Mouse (Mus musculus) myocyte (in vitro differentiated cells): ENCODE results near the gene Map3k1. TPM values are rescaled to one million over a fixed set of nuclear protein-coding genes. Genes with fewer than 3 reads are reported as not detected.

Experiments used
- H3K27me3 ChIP-seq: one replicate; pipeline ENCODE4 v1.6.1; 2011; ENCODE audit not compliant: control insufficient read depth, insufficient read depth, insufficient read length
- H3K36me3 ChIP-seq: one replicate; pipeline ENCODE4 v1.6.1; 2011; ENCODE audit not compliant: control insufficient read depth, insufficient read depth
- H3K4me2 ChIP-seq: one replicate; pipeline ENCODE4 v1.6.1; 2011; ENCODE audit warnings: low read depth, control low read depth
- H3K4me3 ChIP-seq: one replicate; pipeline ENCODE4 v1.5.1; 2011; ENCODE audit warnings: mild to moderate bottlenecking, control low read depth, moderate library complexity
- H3K79me2 ChIP-seq: one replicate; pipeline ENCODE4 v1.6.1; 2011; ENCODE audit not compliant: control insufficient read depth, insufficient read depth
- H3ac ChIP-seq: one replicate; pipeline ENCODE4 v1.6.1; 2011; ENCODE audit not compliant: control insufficient read depth, insufficient read length
- CEBPB ChIP-seq: IDR thresholded peaks from 2 replicates; pipeline ENCODE4 v1.6.1; 2011; ENCODE audit warnings: mild to moderate bottlenecking, moderate library complexity; ENCODE audit not compliant: poor library complexity, insufficient read depth, severe bottlenecking
- E2F4 ChIP-seq: IDR thresholded peaks from one replicate; pipeline ENCODE4 v1.6.1; 2011; ENCODE audit warnings: mild to moderate bottlenecking, control low read depth, moderate library complexity; ENCODE audit not compliant: insufficient read depth
- MAX ChIP-seq: IDR thresholded peaks from one replicate; pipeline ENCODE4 v1.6.1; 2011; ENCODE audit warnings: low read depth, mild to moderate bottlenecking, control low read depth
- MYOD1 ChIP-seq, 3 experiments: IDR thresholded peaks; one replicate each; pipeline ENCODE4 v1.6.1; 2011; ENCODE audit warnings: control low read depth in 2 of 3, low read depth in 2 of 3, mild to moderate bottlenecking in 2 of 3, moderate library complexity in 1 of 3; ENCODE audit not compliant: insufficient read length in 2 of 3, control insufficient read depth in 1 of 3
- MYOG ChIP-seq, 3 experiments: IDR thresholded peaks; one replicate each; pipeline ENCODE4 v1.6.1; 2011; ENCODE audit warnings: control low read depth in 2 of 3, low read depth in 2 of 3, mild to moderate bottlenecking in 2 of 3; ENCODE audit not compliant: insufficient read length in 2 of 3, control insufficient read depth in 1 of 3, insufficient read depth in 1 of 3
- POLR2A ChIP-seq: IDR thresholded peaks from one replicate; pipeline ENCODE4 v1.6.1; 2011; ENCODE audit warnings: low read depth, mild to moderate bottlenecking, control low read depth, moderate library complexity; ENCODE audit not compliant: insufficient read length
- POLR2AphosphoS2 ChIP-seq: IDR thresholded peaks from one replicate; pipeline ENCODE4 v1.6.1; 2011; ENCODE audit warnings: low read depth, control low read depth; ENCODE audit not compliant: insufficient read length
- REST ChIP-seq: IDR thresholded peaks from one replicate; pipeline ENCODE4 v1.6.1; 2011; ENCODE audit warnings: mild to moderate bottlenecking, control low read depth, moderate library complexity; ENCODE audit not compliant: insufficient read depth, insufficient read length
- SRF ChIP-seq: IDR thresholded peaks from one replicate; pipeline ENCODE4 v1.6.1; 2011; ENCODE audit warnings: low read depth; ENCODE audit not compliant: control insufficient read depth, insufficient read length
- TCF12 ChIP-seq: IDR thresholded peaks from one replicate; pipeline ENCODE4 v1.6.1; 2011; ENCODE audit warnings: mild to moderate bottlenecking, control low read depth; ENCODE audit not compliant: poor library complexity, insufficient read depth, severe bottlenecking
- TCF3 ChIP-seq: IDR thresholded peaks from one replicate; pipeline ENCODE4 v1.6.1; 2011; ENCODE audit warnings: low read depth, control low read depth; ENCODE audit not compliant: insufficient read length
- USF1 ChIP-seq: IDR thresholded peaks from one replicate; pipeline ENCODE4 v1.6.1; 2011; ENCODE audit warnings: low read depth, mild to moderate bottlenecking, control low read depth, moderate library complexity
- polyA plus RNA-seq: library from polyadenylated mRNA; unstranded; fragments of >200 nt; fragmentation: generic; extraction: Trizol; gene quantifications from one replicate; pipeline ENCODE4 v1.2.1, GENCODE M21; 2012; ENCODE audit warnings: missing spikeins

Gene Map3k1
- polyA plus RNA-seq, 1 experiment = 1.0 TPM

- no peak for TF ChIP-seq MYOD1 (IDR thresholded peaks at IDR 0.05; ENCODE audit: control insufficient read depth in 1 of 3, insufficient read length in 2 of 3, low read depth in 2 of 3)
- no peak for TF ChIP-seq CEBPB
- TF ChIP-seq SRF = no peak
- TF ChIP-seq MYOG (IDR thresholded peaks at IDR 0.05; ENCODE audit: control insufficient read depth in 1 of 3, insufficient read depth in 1 of 3, insufficient read length in 2 of 3, low read depth in 2 of 3) = no peak
- TF ChIP-seq TCF12 = no peak
- H3ac ChIP-seq = no peak overlapping the region
- H3K4me3 ChIP-seq = no peak overlapping the region
- no peaks in the 10 kb centered on the region for H3K79me2 ChIP-seq
- H3K4me2 ChIP-seq = no peak overlapping the region
- H3K36me3 ChIP-seq = no peaks in the 10 kb centered on the region
- H3K27me3 ChIP-seq = no peaks in the 10 kb centered on the region
Observed at GRCm38 (mm10) chr13:111748301-111749062, 60.3 kb downstream of the Map3k1 start.

- Histone ChIP-seq H3K4me3 (no peak overlapping the region), H3K4me2 (no peak overlapping the region), H3K79me2 (no peaks in the 10 kb centered on the region), H3ac (no peak overlapping the region), H3K27me3 (no peaks in the 10 kb centered on the region), H3K36me3 (no peaks in the 10 kb centered on the region)
- no peak for TF ChIP-seq POLR2AphosphoS2
- TF ChIP-seq CEBPB = no peak
- TF ChIP-seq MAX = no peak
- TF ChIP-seq SRF = no peak
- TF ChIP-seq MYOG (IDR thresholded peaks at IDR 0.05; ENCODE audit: control insufficient read depth in 1 of 3, insufficient read depth in 1 of 3, insufficient read length in 2 of 3, low read depth in 2 of 3) = no peak
- no peak for TF ChIP-seq POLR2A
- TF ChIP-seq MYOD1 (IDR thresholded peaks at IDR 0.05; ENCODE audit: control insufficient read depth in 1 of 3, insufficient read length in 2 of 3, low read depth in 2 of 3) = no peak
- TF ChIP-seq TCF3 = no peak
- TF ChIP-seq E2F4 = no peak
- no peak for TF ChIP-seq TCF12
- no peak for TF ChIP-seq REST
Observed at GRCm38 (mm10) chr13:111746831-111747230, 62.0 kb downstream of the Map3k1 start.

- Histone ChIP-seq H3K79me2 (no peaks in the 10 kb centered on the region), H3K4me3 (no peak overlapping the region)
Observed at GRCm38 (mm10) chr13:111745216-111745615, 63.6 kb downstream of the Map3k1 start.

DNA sequence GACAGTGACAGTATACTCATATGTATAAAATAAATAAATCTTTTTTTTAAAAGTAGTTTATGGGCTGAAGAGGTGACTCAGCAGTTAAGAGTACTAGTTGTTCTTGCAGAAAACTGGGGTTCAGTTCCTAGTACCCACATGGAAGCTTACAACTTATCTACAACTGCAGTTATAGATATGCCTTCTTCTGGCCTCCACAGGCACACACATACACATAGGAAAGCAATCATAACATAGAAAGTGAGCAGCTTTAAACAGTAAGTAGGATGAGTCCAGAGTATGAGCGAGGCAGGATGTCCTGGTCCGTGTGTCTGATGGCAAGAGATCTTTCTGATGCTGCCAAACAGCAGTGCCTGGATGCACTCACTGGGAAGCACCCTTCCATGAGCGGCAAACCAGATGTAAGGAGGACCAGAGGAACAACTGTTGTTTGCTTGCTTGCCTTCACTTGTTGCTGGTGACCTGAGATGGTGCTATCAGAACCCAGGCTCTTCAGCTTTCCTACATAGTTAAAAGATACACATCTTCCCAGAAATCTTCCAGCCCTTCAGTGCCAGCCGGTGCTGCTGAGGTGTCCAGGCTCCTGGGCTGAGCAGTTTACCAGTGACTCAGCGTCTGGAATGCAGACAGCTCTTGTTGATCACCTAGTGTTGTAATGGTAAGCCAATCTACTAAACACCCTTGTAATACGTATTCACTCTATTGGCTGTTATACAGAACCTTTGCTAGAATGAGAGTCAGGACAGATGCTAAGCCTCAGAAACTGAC, 64.4 kb downstream of the Map3k1 start:
- H3K4me2 ChIP-seq = no peak overlapping the region
- H3K4me3 ChIP-seq = no peak overlapping the region
- TF ChIP-seq CEBPB (no peak), REST (no peak), USF1 (no peak), POLR2AphosphoS2 (no peak), POLR2A (no peak)
- no peaks in the 10 kb centered on the region for H3K79me2 ChIP-seq
- no peak overlapping the region for H3ac ChIP-seq
- H3K27me3 ChIP-seq = no peaks in the 10 kb centered on the region
- no peaks in the 10 kb centered on the region for H3K36me3 ChIP-seq

More at GRCm38 (mm10) chr13:111745216-111745615, 63.6 kb downstream of the Map3k1 start:
- Histone ChIP-seq H3ac (no peak overlapping the region), H3K27me3 (no peaks in the 10 kb centered on the region), H3K36me3 (no peaks in the 10 kb centered on the region), H3K4me2 (no peak overlapping the region)
- no peak for TF ChIP-seq E2F4
- no peak for TF ChIP-seq POLR2AphosphoS2
- TF ChIP-seq POLR2A = no peak
- no peak for TF ChIP-seq TCF12
- TF ChIP-seq USF1 = no peak

- Histone ChIP-seq H3K4me3 (no peak overlapping the region), H3K79me2 (no peaks in the 10 kb centered on the region), H3ac (no peak overlapping the region), H3K36me3 (no peaks in the 10 kb centered on the region), H3K4me2 (no peak overlapping the region), H3K27me3 (no peaks in the 10 kb centered on the region)
- TF ChIP-seq E2F4 = no peak
- TF ChIP-seq REST = no peak
- TF ChIP-seq CEBPB = no peak
- no peak for TF ChIP-seq SRF
- TF ChIP-seq USF1 = no peak
- no peak for TF ChIP-seq MAX
- no peak for TF ChIP-seq TCF12
- TF ChIP-seq POLR2A = no peak
- no peak for TF ChIP-seq MYOG (IDR thresholded peaks at IDR 0.05; ENCODE audit: control insufficient read depth in 1 of 3, insufficient read depth in 1 of 3, insufficient read length in 2 of 3, low read depth in 2 of 3)
- no peak for TF ChIP-seq MYOD1 (IDR thresholded peaks at IDR 0.05; ENCODE audit: control insufficient read depth in 1 of 3, insufficient read length in 2 of 3, low read depth in 2 of 3)
- no peak for TF ChIP-seq POLR2AphosphoS2
- no peak for TF ChIP-seq TCF3
Observed at GRCm38 (mm10) chr13:111741991-111742615, 66.7 kb downstream of the Map3k1 start.
